8 mouse cellular contexts compared by ENCODE assay signal in genomic region chr5:45449831-45450716, GRCm38 (mm10). TPM values are rescaled to one million over a fixed set of nuclear protein-coding genes. Genes with fewer than 3 reads are reported as not detected.
DNase-seq lines count a peak whose midpoint lies in the region; ATAC-seq lines count a peak whose summit lies in the region.

TSS of gene Qdpr (minus strand) at chr5:45450236.

- peak; percentile 96 to 99 for DNase-seq in adrenal gland, adult (ENCODE audit: inconsistent age in 2 of 2, low spot score in 1 of 2)
- DNase-seq in embryo, embryonic 10.5 days (ENCODE audit: low spot score), result peak; percentile 99
- DNase-seq in gastrocnemius, postnatal 14 days, result peak; percentile 98
- DNase-seq in left cerebral cortex, postnatal 10 days (ENCODE audit: extremely low spot score in 1 of 2, low spot score in 2 of 2), result peak; percentile 94 to 98
- DNase-seq in right cerebral cortex, postnatal 25 days, result peak; percentile 91
- DNase-seq in urinary bladder, postnatal 4 days (ENCODE audit: low spot score in 2 of 2), result peak; percentile 92 to 96

- intact Hi-C loops in gastrocnemius, postnatal 14 days (cut with DNase I; ENCODE audit: low total_unique reads), result no loop called here
- intact Hi-C loops in left cerebral cortex, postnatal 10 days (cut with DNase I), result no loop called here

- ATAC-seq in inflammation-experienced regulatory T-cells, adult 6 months, result peak; percentile 93
- peak; percentile 95 for ATAC-seq in megakaryocyte-erythroid progenitor cell, adult 5-6 weeks (replicated peaks; ENCODE audit: low FRiP score, low TSS enrichment, poor library complexity, severe bottlenecking)

RNA-seq across cellular contexts. Expression of gene Qdpr, which starts in this region (rescaled TPM):
- 100 to 1,000 TPM; 101 to 112 TPM for total RNA-seq in gastrocnemius, postnatal 14 days (2021)
- polyA plus RNA-seq in inflammation-experienced regulatory T-cells, adult 6 months (2017; shearing (Covaris generic)), result 10 to 100 TPM; 35.3 to 59.3 (median 52.5) TPM
- 10 to 100 TPM; 86.0 to 92.7 TPM for total RNA-seq in left cerebral cortex, postnatal 10 days (2021)
- total RNA-seq in megakaryocyte-erythroid progenitor cell, adult 5-6 weeks (2014; fragmentation: Nextera tagmentation), result 143 and 172 TPM in 2 replicates
- total RNA-seq in megakaryocyte-erythroid progenitor cell, adult 5-6 weeks (2017), result 46.2 and 80.7 TPM in 2 replicates

Comparison
In these comparisons a context has a peak if more than half of its experiments do, and no peak if none do; other contexts are left out.
1. Peak in every context shown above with its lines: DNase-seq and ATAC-seq.